Mouse (Mus musculus): Measurements from ENCODE around the gene Gm21258. TPM values are rescaled to one million over a fixed set of nuclear protein-coding genes. Genes with fewer than 3 reads are reported as not detected.

Gene Gm21258
- not detected for polyA plus RNA-seq (2017; shearing (Covaris generic))

GRCm38 (mm10) chrY:52779740-52780139 is at the start of gene Gm21258:
Gene Gm21258, plus strand, starts transcription at chrY:52780040.

